In the genomic region with DNA sequence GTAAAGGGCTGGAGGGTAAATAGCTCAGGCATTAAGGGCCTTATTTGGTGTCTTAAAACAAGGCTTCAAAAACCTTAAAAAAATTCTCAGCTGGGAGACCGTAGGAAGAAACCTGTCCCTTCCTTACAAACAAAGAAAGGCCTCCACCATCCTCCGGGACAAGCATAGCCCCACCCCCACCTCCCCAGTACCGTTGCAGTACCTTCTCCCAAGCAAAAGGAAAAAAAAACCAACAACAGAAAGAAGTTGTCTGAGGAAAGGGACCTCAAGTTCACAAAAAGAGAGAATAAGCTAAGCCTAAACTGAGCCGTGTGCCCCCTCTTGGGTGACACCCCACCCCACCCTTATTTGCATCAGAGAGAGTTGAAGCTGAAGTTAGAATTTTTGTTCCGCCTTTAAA, we compare ENCODE assay signal across 14 mouse cellular contexts. TPM values are rescaled to one million over a fixed set of nuclear protein-coding genes. Genes with fewer than 3 reads are reported as not detected.
DNase-seq lines count a peak whose midpoint lies in the region; ATAC-seq and TF ChIP-seq lines count a peak whose summit lies in the region.
"Had no signal": no experiment of that assay in that cellular context is flagged by ENCODE, and none has a peak within 500 bp of the region (broad histone marks: within the 10 kb centered on the region; RNA-seq: fewer than 3 reads in every experiment).

No protein-coding gene starts in this region.

- TF ChIP-seq EP300 in heart, postnatal 0 days (IDR thresholded peaks at IDR 0.05; ENCODE audit: low read depth): no peak

- H3K27ac ChIP-seq in heart, postnatal 0 days (ENCODE audit: low read depth): peak overlapping the region; percentile 52; the same call in 1 of the 2 replicates
- H3K27ac ChIP-seq in midbrain, embryonic 10.5 days (replicated peaks): peak overlapping the region; percentile 57; the same call in 1 of the 2 replicates
- no peak overlapping the region for H3K27ac ChIP-seq in midbrain, embryonic 15.5 days
- peak overlapping the region; percentile 29; the same call in 1 of the 2 replicates for H3K27ac ChIP-seq in stomach, embryonic 14.5 days (ENCODE audit: low read length)
- H3K27ac ChIP-seq in midbrain, embryonic 14.5 days (replicated peaks; ENCODE audit: low read depth, low read length): no peak overlapping the region
- H3K27ac ChIP-seq: gastrocnemius, adult 2 months; hindbrain, postnatal 0 days; liver, embryonic 15.5 days had no signal

- no peak overlapping the region for H3K4me3 ChIP-seq in heart, postnatal 0 days (ENCODE audit: low read depth, low read length)
- H3K4me3 ChIP-seq in midbrain, embryonic 10.5 days: no peak overlapping the region
- H3K4me3 ChIP-seq in midbrain, embryonic 15.5 days: no peak overlapping the region
- no peak overlapping the region for H3K4me3 ChIP-seq in stomach, embryonic 14.5 days (ENCODE audit: low read depth, low read length)
- no peak overlapping the region for H3K4me3 ChIP-seq in midbrain, embryonic 14.5 days (replicated peaks; ENCODE audit: low read depth, low read length)
- H3K4me3 ChIP-seq: gastrocnemius, adult 2 months; liver, embryonic 15.5 days had no signal

- intact Hi-C loops in heart, postnatal 25 days (cut with DNase I): loop anchor here (5.0 kb wide), 1 partner anchor 116 kb away; no protein-coding TSS in a partner anchor

- H3K36me3 ChIP-seq in heart, postnatal 0 days (replicated peaks; ENCODE audit: control insufficient read depth, insufficient read depth, low read length): no peaks in the 10 kb centered on the region
- H3K36me3 ChIP-seq in midbrain, embryonic 10.5 days: no peaks in the 10 kb centered on the region
- H3K36me3 ChIP-seq in midbrain, embryonic 15.5 days (replicated peaks): no peaks in the 10 kb centered on the region
- no peaks in the 10 kb centered on the region for H3K36me3 ChIP-seq in stomach, embryonic 14.5 days (ENCODE audit: control insufficient read depth, insufficient read depth, low read length)
- H3K36me3 ChIP-seq in midbrain, embryonic 14.5 days (ENCODE audit: control insufficient read depth, insufficient read depth, low read length): no peaks in the 10 kb centered on the region

- no peak for TF ChIP-seq CTCF in heart, postnatal 0 days (IDR thresholded peaks at IDR 0.05; ENCODE audit: low read depth)

- WGBS in heart, postnatal 0 days: 53% methylated on average over 5 of the region's 5 CpGs
- WGBS in midbrain, embryonic 10.5 days: 30% methylated on average over 5 of the region's 5 CpGs
- 32% methylated on average over 5 of the region's 5 CpGs for WGBS in midbrain, embryonic 15.5 days
- WGBS in stomach, embryonic 14.5 days: 42% methylated on average over 5 of the region's 5 CpGs
- WGBS in midbrain, embryonic 14.5 days: 30% methylated on average over 5 of the region's 5 CpGs

- peaks cover 48% of the 10 kb centered on the region for H3K4me1 ChIP-seq in heart, postnatal 0 days (ENCODE audit: control insufficient read depth, insufficient read depth)
- H3K4me1 ChIP-seq in midbrain, embryonic 10.5 days: peaks cover 67% of the 10 kb centered on the region
- peaks cover 10% of the 10 kb centered on the region for H3K4me1 ChIP-seq in midbrain, embryonic 15.5 days
- H3K4me1 ChIP-seq in stomach, embryonic 14.5 days (ENCODE audit: control insufficient read depth, insufficient read depth, low read length): peaks cover 21% of the 10 kb centered on the region; the same call in 1 of the 2 replicates
- peaks cover 16% of the 10 kb centered on the region for H3K4me1 ChIP-seq in midbrain, embryonic 14.5 days (ENCODE audit: control insufficient read depth, insufficient read depth, low read length)

- no peaks in the 10 kb centered on the region for H3K9me3 ChIP-seq in heart, postnatal 0 days (replicated peaks; ENCODE audit: control insufficient read depth, low read length)
- no peaks in the 10 kb centered on the region for H3K9me3 ChIP-seq in midbrain, embryonic 10.5 days (replicated peaks)
- no peaks in the 10 kb centered on the region for H3K9me3 ChIP-seq in midbrain, embryonic 15.5 days
- no peaks in the 10 kb centered on the region for H3K9me3 ChIP-seq in stomach, embryonic 14.5 days (ENCODE audit: control insufficient read depth, low read depth, low read length)
- H3K9me3 ChIP-seq in midbrain, embryonic 14.5 days (ENCODE audit: control insufficient read depth, low read length): no peaks in the 10 kb centered on the region
- H3K9me3 ChIP-seq: liver, embryonic 15.5 days had no signal

- no peaks in the 10 kb centered on the region for H3K27me3 ChIP-seq in heart, postnatal 0 days (ENCODE audit: control insufficient read depth, insufficient read depth, low read length)
- peaks cover 26% of the 10 kb centered on the region for H3K27me3 ChIP-seq in midbrain, embryonic 10.5 days (ENCODE audit: low read depth, poor library complexity, severe bottlenecking)
- H3K27me3 ChIP-seq in midbrain, embryonic 15.5 days (replicated peaks): peaks cover 19% of the 10 kb centered on the region; the same call in 1 of the 2 replicates
- H3K27me3 ChIP-seq in stomach, embryonic 14.5 days (ENCODE audit: control insufficient read depth, insufficient read depth, low read length): no peaks in the 10 kb centered on the region
- H3K27me3 ChIP-seq in midbrain, embryonic 14.5 days (ENCODE audit: control insufficient read depth, insufficient read depth, low read length): peaks cover 22% of the 10 kb centered on the region
- H3K27me3 ChIP-seq: liver, embryonic 15.5 days had no signal

- H3K4me2 ChIP-seq in heart, postnatal 0 days (ENCODE audit: low read depth, low read length): no peak overlapping the region
- H3K4me2 ChIP-seq in midbrain, embryonic 15.5 days: no peak overlapping the region
- H3K4me2 ChIP-seq in stomach, embryonic 14.5 days (replicated peaks; ENCODE audit: low read depth, low read length): no peak overlapping the region
- no peak overlapping the region for H3K4me2 ChIP-seq in midbrain, embryonic 14.5 days (ENCODE audit: low read length)
- H3K4me2 ChIP-seq: liver, embryonic 15.5 days had no signal

- ATAC-seq in heart, postnatal 0 days (ENCODE audit: insufficient read depth, low read depth): no peak
- ATAC-seq in midbrain, embryonic 15.5 days (replicated peaks): no peak
- ATAC-seq in stomach, embryonic 14.5 days (ENCODE audit: insufficient number of reproducible peaks, insufficient read depth, low FRiP score, low read depth): no peak
- no peak for ATAC-seq in midbrain, embryonic 14.5 days (ENCODE audit: low FRiP score, low TSS enrichment)
- ATAC-seq: hindbrain, postnatal 0 days had no signal

- DNase-seq in heart, postnatal 0 days (ENCODE audit: low spot score): no peak
- DNase-seq in heart, postnatal 25 days (ENCODE audit: low spot score): no peak
- no peak for DNase-seq in midbrain, embryonic 10.5 days (ENCODE audit: low spot score)
- DNase-seq in ZHBTc4 (ENCODE audit: low read depth, low spot score): peak; percentile 51
- no peak for DNase-seq in midbrain, embryonic 14.5 days
- DNase-seq in cerebellum, postnatal 4 days (ENCODE audit: low spot score in 2 of 2): no peak
- DNase-seq: adrenal gland, postnatal 36 days; gastrocnemius, adult 2 months; right cerebral cortex, postnatal 4 days; thymus, adult 18-20 months had no signal

- H3K9ac ChIP-seq in heart, postnatal 0 days (replicated peaks; ENCODE audit: low read depth, low read length): no peak overlapping the region
- no peak overlapping the region for H3K9ac ChIP-seq in midbrain, embryonic 15.5 days
- H3K9ac ChIP-seq in stomach, embryonic 14.5 days (replicated peaks; ENCODE audit: low read depth, low read length): no peak overlapping the region
- no peak overlapping the region for H3K9ac ChIP-seq in midbrain, embryonic 14.5 days (replicated peaks; ENCODE audit: low read length)
- H3K9ac ChIP-seq: liver, embryonic 15.5 days had no signal

RNA-seq across cellular contexts. Expression of a gene that starts 6.0 kb away (rescaled TPM):
- 91.3 and 103 TPM in 2 replicates for total RNA-seq in heart, postnatal 0 days (2014; rRNA removed; ENCODE audit: low replicate concordance)
- 126 and 141 TPM in 2 replicates for polyA plus RNA-seq in heart, postnatal 0 days (2015; fragmentation: Nextera tagmentation; extraction: Ambion mirVana)
- total RNA-seq in heart, postnatal 25 days (2021): 10 to 100 TPM; 39.3 to 43.6 TPM
- polyA plus RNA-seq in midbrain, embryonic 10.5 days (2016; fragmentation: Nextera tagmentation; extraction: Ambion mirVana): 54.9 and 56.7 TPM in 2 replicates
- polyA plus RNA-seq in midbrain, embryonic 15.5 days (2015; fragmentation: Nextera tagmentation; extraction: Ambion mirVana): 32.5 and 39.6 TPM in 2 replicates
- polyA plus RNA-seq in stomach, embryonic 14.5 days (2014; fragmentation: Nextera tagmentation; extraction: Ambion mirVana): 176 and 199 TPM in 2 replicates
- 20.8 and 27.8 TPM in 2 replicates for polyA plus RNA-seq in midbrain, embryonic 14.5 days (2014; fragmentation: Nextera tagmentation; extraction: Ambion mirVana)

Comparison
In these comparisons a context has a peak if more than half of its experiments do, and no peak if none do; other contexts are left out.
1. H3K27ac ChIP-seq: peak in heart, postnatal 0 days (single experiment), midbrain, embryonic 10.5 days (single experiment) and stomach, embryonic 14.5 days (single experiment); none in midbrain, embryonic 15.5 days (single experiment) and midbrain, embryonic 14.5 days (single experiment).